Mouse (Mus musculus): Measurements from ENCODE around the gene Rab21. TPM values are rescaled to one million over a fixed set of nuclear protein-coding genes. Genes with fewer than 3 reads are reported as not detected.

The Rab21 gene
- polyA plus RNA-seq, 1 experiment, result 6.7 TPM

DNA sequence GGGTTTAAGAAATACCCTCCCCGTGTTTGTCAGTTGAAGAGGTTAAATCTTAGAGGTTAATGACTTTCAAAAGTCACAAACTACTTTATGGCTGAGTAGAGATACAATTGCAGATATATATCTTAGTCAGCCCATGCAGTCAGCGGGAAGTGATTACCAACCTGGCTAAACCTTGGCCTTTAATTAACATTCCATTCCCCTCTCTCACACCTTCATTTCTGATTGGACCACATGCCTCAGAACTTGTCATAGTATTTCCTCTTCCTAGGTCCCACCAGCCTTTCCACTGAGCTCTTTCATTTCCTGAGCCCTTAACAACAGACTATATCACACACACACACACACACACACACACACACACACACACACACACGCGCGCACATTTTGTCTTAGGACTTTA lies 59.2 kb downstream of the Rab21 start:
- H3K27me3 ChIP-seq (ENCODE audit: control insufficient read depth, insufficient read depth, low read length), result no peaks in the 10 kb centered on the region
- no peak for TF ChIP-seq POLR2A (IDR thresholded peaks at IDR 0.05; ENCODE audit: control insufficient read depth, low read depth, low read length)
- no peak for TF ChIP-seq CTCF (IDR thresholded peaks at IDR 0.05; ENCODE audit: control insufficient read depth, insufficient read depth, insufficient replicate concordance, low read depth, low read length)
- no peak overlapping the region for H3K4me3 ChIP-seq (ENCODE audit: control insufficient read depth, low read depth, low read length)
- H3K27ac ChIP-seq (ENCODE audit: control insufficient read depth, insufficient read depth, low read depth, low read length), result no peak overlapping the region
- H3K4me1 ChIP-seq (ENCODE audit: control insufficient read depth, insufficient read depth, low read length), result peaks cover 4% of the 10 kb centered on the region
- no peaks in the 10 kb centered on the region for H3K36me3 ChIP-seq (ENCODE audit: control insufficient read depth, insufficient read depth, low read length)

DNA sequence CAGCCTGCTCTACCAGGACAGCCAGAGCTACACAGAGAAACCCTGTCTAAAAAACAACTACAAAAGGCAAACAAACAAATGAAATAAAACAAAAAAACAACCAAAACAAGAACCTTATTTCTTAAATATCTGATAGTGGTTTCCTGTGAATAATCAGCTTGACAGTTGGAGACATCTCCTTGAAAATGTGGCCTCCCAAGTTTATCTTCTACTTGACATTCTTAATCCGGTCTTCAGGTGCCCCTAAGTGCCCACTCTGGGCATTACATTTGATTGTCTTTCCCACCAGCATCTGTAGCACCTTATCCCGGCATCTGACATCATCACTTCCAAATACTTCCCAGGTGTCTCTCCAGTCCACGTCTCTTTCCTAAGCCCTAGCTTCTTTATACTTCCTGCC lies 61.9 kb downstream of the Rab21 start:
- Histone ChIP-seq H3K4me1 (ENCODE audit: control insufficient read depth, insufficient read depth, low read length) (peaks cover 9% of the 10 kb centered on the region), H3K36me3 (ENCODE audit: control insufficient read depth, insufficient read depth, low read length) (no peaks in the 10 kb centered on the region), H3K27ac (ENCODE audit: control insufficient read depth, insufficient read depth, low read depth, low read length) (no peak overlapping the region), H3K27me3 (ENCODE audit: control insufficient read depth, insufficient read depth, low read length) (no peaks in the 10 kb centered on the region), H3K4me3 (ENCODE audit: control insufficient read depth, low read depth, low read length) (no peak overlapping the region)
- TF ChIP-seq CTCF (IDR thresholded peaks at IDR 0.05; ENCODE audit: control insufficient read depth, insufficient read depth, insufficient replicate concordance, low read depth, low read length), result no peak
- TF ChIP-seq POLR2A (IDR thresholded peaks at IDR 0.05; ENCODE audit: control insufficient read depth, low read depth, low read length), result no peak

DNA sequence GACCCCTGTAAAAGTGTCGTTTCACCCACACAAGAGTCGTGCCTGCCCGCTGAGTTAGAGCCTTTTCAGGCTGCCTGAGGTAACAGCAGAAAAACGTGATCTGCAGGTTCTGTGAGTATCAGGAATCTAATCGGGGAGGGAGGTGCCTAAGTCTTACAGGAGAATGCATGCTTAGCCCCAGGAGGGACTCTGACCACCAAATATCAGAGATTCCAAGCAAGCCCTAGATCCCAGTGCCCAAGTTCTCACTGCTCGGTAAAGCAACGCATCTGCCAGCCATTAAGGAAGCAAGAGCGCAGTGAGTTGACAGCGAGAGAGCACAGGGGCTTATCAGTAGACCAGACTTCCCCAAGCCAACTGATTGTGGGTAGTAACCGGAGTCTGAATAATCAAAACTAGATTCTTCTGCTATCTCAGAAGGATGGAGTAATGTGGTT lies 63.1 kb downstream of the Rab21 start:
- Histone ChIP-seq H3K27ac (ENCODE audit: control insufficient read depth, insufficient read depth, low read depth, low read length) (no peak overlapping the region), H3K36me3 (ENCODE audit: control insufficient read depth, insufficient read depth, low read length) (no peaks in the 10 kb centered on the region), H3K27me3 (ENCODE audit: control insufficient read depth, insufficient read depth, low read length) (no peaks in the 10 kb centered on the region), H3K4me3 (ENCODE audit: control insufficient read depth, low read depth, low read length) (peak overlapping the region; percentile 65), H3K4me1 (ENCODE audit: control insufficient read depth, insufficient read depth, low read length) (peaks cover 9% of the 10 kb centered on the region)
- TF ChIP-seq CTCF (IDR thresholded peaks at IDR 0.05; ENCODE audit: control insufficient read depth, insufficient read depth, insufficient replicate concordance, low read depth, low read length) (no peak), POLR2A (IDR thresholded peaks at IDR 0.05; ENCODE audit: control insufficient read depth, low read depth, low read length) (no peak)

GRCm38 (mm10) chr10:115251088-115251934 lies 64.1 kb downstream of the Rab21 start, which contains the start of gene Tbc1d15:
TSS of gene Tbc1d15 (minus strand) at chr10:115251467.
- H3K4me3 ChIP-seq (ENCODE audit: control insufficient read depth, low read depth, low read length), result peak within 1 kb of the TSS; percentile 90
- H3K36me3 ChIP-seq (ENCODE audit: control insufficient read depth, insufficient read depth, low read length), result no peaks in the 10 kb centered on the region
- H3K4me1 ChIP-seq (ENCODE audit: control insufficient read depth, insufficient read depth, low read length), result peaks cover 11% of the 10 kb centered on the region
- H3K27me3 ChIP-seq (ENCODE audit: control insufficient read depth, insufficient read depth, low read length), result no peaks in the 10 kb centered on the region
- peak within 1 kb of the TSS; percentile 91 for H3K27ac ChIP-seq (ENCODE audit: control insufficient read depth, insufficient read depth, low read depth, low read length)
- TF ChIP-seq POLR2A (IDR thresholded peaks at IDR 0.05; ENCODE audit: control insufficient read depth, low read depth, low read length), result peak; percentile 98
- no peak for TF ChIP-seq CTCF (IDR thresholded peaks at IDR 0.05; ENCODE audit: control insufficient read depth, insufficient read depth, insufficient replicate concordance, low read depth, low read length)

GRCm38 (mm10) chr10:115250235-115251087 lies 64.9 kb downstream of the Rab21 start:
- TF ChIP-seq CTCF (IDR thresholded peaks at IDR 0.05; ENCODE audit: control insufficient read depth, insufficient read depth, insufficient replicate concordance, low read depth, low read length), result no peak
- no peak for TF ChIP-seq POLR2A (IDR thresholded peaks at IDR 0.05; ENCODE audit: control insufficient read depth, low read depth, low read length)
- peaks cover 11% of the 10 kb centered on the region for H3K4me1 ChIP-seq (ENCODE audit: control insufficient read depth, insufficient read depth, low read length)
- no peaks in the 10 kb centered on the region for H3K36me3 ChIP-seq (ENCODE audit: control insufficient read depth, insufficient read depth, low read length)
- no peaks in the 10 kb centered on the region for H3K27me3 ChIP-seq (ENCODE audit: control insufficient read depth, insufficient read depth, low read length)
- peak overlapping the region; percentile 91 for H3K27ac ChIP-seq (ENCODE audit: control insufficient read depth, insufficient read depth, low read depth, low read length)
- peak overlapping the region; percentile 90 for H3K4me3 ChIP-seq (ENCODE audit: control insufficient read depth, low read depth, low read length)

DNA sequence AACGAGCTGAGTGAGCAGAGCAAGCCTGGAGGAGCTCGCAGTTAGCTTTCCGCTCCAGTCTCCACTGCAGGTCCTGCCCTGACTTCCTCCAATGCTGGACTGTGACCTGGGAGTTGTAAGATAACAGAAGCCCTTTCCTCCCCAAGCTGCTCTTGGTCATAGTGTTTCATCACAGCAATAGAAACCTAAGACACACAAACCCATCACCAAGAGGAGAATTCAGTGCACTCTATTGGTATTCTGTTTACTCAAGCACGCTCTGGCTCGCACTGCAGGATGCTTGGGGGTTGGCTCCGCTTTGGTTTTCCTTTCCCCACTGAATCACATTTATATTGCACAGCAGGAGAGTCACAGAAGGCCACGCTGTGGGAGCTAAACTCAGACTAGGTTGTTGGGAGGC lies 67.4 kb downstream of the Rab21 start:
- Histone ChIP-seq H3K27ac (ENCODE audit: control insufficient read depth, insufficient read depth, low read depth, low read length) (no peak overlapping the region), H3K4me3 (ENCODE audit: control insufficient read depth, low read depth, low read length) (no peak overlapping the region), H3K4me1 (ENCODE audit: control insufficient read depth, insufficient read depth, low read length) (peaks cover 11% of the 10 kb centered on the region), H3K36me3 (ENCODE audit: control insufficient read depth, insufficient read depth, low read length) (no peaks in the 10 kb centered on the region), H3K27me3 (ENCODE audit: control insufficient read depth, insufficient read depth, low read length) (no peaks in the 10 kb centered on the region)
- TF ChIP-seq POLR2A (IDR thresholded peaks at IDR 0.05; ENCODE audit: control insufficient read depth, low read depth, low read length) (no peak), CTCF (IDR thresholded peaks at IDR 0.05; ENCODE audit: control insufficient read depth, insufficient read depth, insufficient replicate concordance, low read depth, low read length) (no peak)

GRCm38 (mm10) chr10:115245488-115245887 lies 69.9 kb downstream of the Rab21 start:
- TF ChIP-seq POLR2A (IDR thresholded peaks at IDR 0.05; ENCODE audit: control insufficient read depth, low read depth, low read length) (no peak), CTCF (IDR thresholded peaks at IDR 0.05; ENCODE audit: control insufficient read depth, insufficient read depth, insufficient replicate concordance, low read depth, low read length) (no peak)
- no peaks in the 10 kb centered on the region for H3K27me3 ChIP-seq (ENCODE audit: control insufficient read depth, insufficient read depth, low read length)
- no peak overlapping the region for H3K4me3 ChIP-seq (ENCODE audit: control insufficient read depth, low read depth, low read length)
- H3K36me3 ChIP-seq (ENCODE audit: control insufficient read depth, insufficient read depth, low read length), result no peaks in the 10 kb centered on the region
- no peak overlapping the region for H3K27ac ChIP-seq (ENCODE audit: control insufficient read depth, insufficient read depth, low read depth, low read length)
- H3K4me1 ChIP-seq (ENCODE audit: control insufficient read depth, insufficient read depth, low read length), result peaks cover 6% of the 10 kb centered on the region

Measured in testis, adult 2 months (tissue).